Mouse (Mus musculus) left cerebral cortex, postnatal 14 days (tissue): ENCODE data around the gene Bpifb3. TPM values are rescaled to one million over a fixed set of nuclear protein-coding genes. Genes with fewer than 3 reads are reported as not detected.

ENCODE experiments used
- DNase-seq, 2 experiments: peaks; one replicate each; pipeline ENCODE4 v3.0.0; 2021 to 2022; ENCODE audit warnings: low spot score in 2 of 2, mixed read lengths in 1 of 2
- intact Hi-C: fragments of 180-260 bp; cut with DNase I; formaldehyde crosslinking; loops from one replicate; pipeline ENCODE4 v1.15.1; 2025
- long read RNA-seq, 2 experiments: library from polyadenylated mRNA; stranded (forward); transcript quantifications; one replicate each; pipeline ENCODE4 v2.0.0; 2021
- total RNA-seq, 2 experiments: library from RNA; stranded (reverse); gene quantifications; 2 replicates each; pipeline ENCODE4 v1.2.3; 2021

Bpifb3 gene
- not detected for total RNA-seq
- long read RNA-seq, experiment 1: 0 reads
- long read RNA-seq, experiment 2: 0 reads

DNA sequence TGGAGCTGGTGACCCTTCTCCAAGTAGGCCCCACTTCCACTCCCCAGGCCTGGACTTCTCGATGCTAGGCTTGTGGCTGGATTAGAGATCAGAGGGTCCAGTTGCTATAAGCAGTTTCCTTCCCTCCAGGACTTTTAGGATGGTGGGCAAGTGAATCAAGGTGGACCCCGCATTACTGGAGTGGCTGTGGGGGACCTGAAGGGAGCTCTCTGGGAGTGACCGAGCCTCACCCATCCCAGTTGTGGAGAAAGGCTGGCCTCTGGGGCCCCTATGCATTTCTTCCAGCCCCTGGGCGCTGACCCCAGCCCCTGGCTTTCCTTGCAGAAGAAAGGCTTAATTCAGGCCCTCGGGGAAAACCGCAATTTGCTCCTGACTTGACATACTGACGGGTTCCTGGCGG, at the start of gene Bpifb3:
Gene Bpifb3, plus strand, starts transcription at position 301 of the 400 bp plus-strand sequence.
- intact Hi-C loops: no loop called here
- no peak for DNase-seq

- intact Hi-C loops: no loop called here
- DNase-seq: no peak
Observed at GRCm38 (mm10) chr2:153870984-153871383, 47.0 kb upstream of the Bpifb3 start, which contains the start of gene Sun5. Gene Sun5, minus strand, starts transcription at chr2:153871084.

GRCm38 (mm10) chr2:153874745-153875144, 43.3 kb upstream of the Bpifb3 start, which contains the start of gene Bpifb2:
Gene Bpifb2, plus strand, starts transcription at chr2:153875045.
- intact Hi-C loops: no loop called here
- DNase-seq: no peak

DNA sequence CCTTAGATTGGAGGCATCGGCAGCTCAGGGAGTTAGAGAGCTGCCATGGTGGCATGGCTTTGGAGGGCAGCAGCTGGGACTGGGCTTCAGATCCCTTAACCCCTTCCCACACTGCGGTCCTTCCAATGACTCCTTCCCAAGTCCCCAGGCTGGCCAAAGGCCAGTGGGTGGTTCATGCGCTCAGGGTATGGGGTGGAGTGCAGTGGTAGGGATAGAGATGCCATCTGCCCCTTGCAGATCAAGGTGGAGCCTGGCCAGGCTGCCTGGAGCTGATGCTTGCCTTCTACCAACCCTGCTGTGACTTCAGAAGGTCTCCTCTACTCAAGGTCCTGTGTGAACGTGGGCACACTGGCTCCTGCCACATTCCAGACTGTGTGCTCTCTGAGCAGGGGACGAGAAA, 18.9 kb upstream of the Bpifb3 start:
- no peak for DNase-seq
- intact Hi-C loops: no loop called here

- intact Hi-C loops: no loop called here
Observed at GRCm38 (mm10) chr2:153900088-153900487, 17.9 kb upstream of the Bpifb3 start, which contains the start of gene Bpifb6. Gene Bpifb6, plus strand, starts transcription at chr2:153900388.

DNA sequence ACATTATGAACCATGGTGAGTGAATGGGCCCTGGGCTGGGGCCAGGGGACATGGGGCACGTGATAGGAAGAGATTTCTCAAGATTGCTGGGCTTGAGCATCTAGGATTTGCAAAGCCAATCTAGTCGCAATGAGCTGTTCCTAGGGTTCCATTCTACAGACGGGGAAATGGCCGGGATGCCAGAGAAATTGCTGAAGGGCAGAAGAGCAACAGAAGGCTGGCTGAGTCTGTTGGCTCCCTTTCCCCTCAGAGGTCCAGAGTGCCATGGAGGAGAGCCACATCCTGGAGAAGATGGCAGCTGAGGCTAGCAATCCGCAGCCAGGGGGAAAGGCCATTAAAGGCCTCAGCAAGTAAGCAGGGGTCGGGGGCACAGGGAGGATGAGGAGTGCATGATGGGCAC, 15.3 kb upstream of the Bpifb3 start:
- intact Hi-C loops: no loop called here
- no peak for DNase-seq

More at GRCm38 (mm10) chr2:153900088-153900487, 17.9 kb upstream of the Bpifb3 start, which contains the start of gene Bpifb6:
- no peak for DNase-seq

GRCm38 (mm10) chr2:153906626-153907025, 11.4 kb upstream of the Bpifb3 start:
- intact Hi-C loops: no loop called here
- DNase-seq: no peak

DNA sequence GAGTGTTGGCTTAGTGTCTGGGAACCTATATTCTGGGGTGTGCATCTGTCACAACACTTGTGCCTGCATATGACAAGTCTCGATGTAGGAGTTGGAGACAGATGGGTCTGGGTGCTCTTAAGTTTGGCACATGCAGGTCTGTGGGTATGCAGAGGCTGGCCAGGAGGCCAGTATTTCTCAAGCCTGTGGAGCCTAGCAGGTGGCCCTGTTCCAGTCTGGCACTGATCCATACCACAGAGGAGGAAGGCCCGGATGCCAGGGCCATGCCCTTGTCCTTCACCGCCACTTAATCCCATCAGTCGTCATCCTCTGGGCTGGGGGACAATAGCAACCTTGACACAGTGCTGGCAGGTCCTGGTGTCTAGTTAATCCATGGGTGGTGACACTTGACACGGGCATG, 3.9 kb upstream of the Bpifb3 start:
- intact Hi-C loops: no loop called here
- peak; percentile 12 to 39 for DNase-seq

GRCm38 (mm10) chr2:153921246-153921645, 3.2 kb downstream of the Bpifb3 start:
- DNase-seq: peak; percentile 19 to 67
- intact Hi-C loops: loop anchor here (10.0 kb wide), 1 partner anchor 256 kb away; no protein-coding TSS in a partner anchor

- intact Hi-C loops: loop anchor here (5.0 to 10.0 kb wide), 2 partner anchors 123 to 265 kb away; no protein-coding TSS in a partner anchor
- peak in 1 of 2 experiments; percentile 58 for DNase-seq
Observed at GRCm38 (mm10) chr2:153929871-153930413, 11.9 kb downstream of the Bpifb3 start.

DNA sequence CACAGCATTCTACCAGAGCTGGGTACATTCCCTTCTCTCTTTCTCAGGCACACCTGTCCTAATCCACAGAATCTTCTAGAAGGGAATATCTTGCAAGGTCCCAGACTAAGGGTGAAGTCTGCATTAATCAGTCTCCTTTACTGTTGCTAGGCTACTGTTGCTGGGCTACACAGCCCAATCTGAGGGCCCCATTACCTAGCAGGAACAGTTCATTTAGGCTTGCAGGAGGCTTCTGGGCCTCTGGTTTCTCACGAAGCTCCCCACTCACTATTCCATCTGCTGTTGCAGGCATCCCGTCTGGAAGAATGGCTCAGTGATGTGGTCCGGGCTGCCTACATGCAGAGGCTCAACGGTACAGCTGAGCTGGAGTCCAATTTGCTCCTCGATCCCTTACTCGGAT, 13.1 kb downstream of the Bpifb3 start:
- intact Hi-C loops: loop anchor here (5.0 kb wide), 1 partner anchor 124 kb away; no protein-coding TSS in a partner anchor
- DNase-seq: peak in 1 of 2 experiments; percentile 42

DNA sequence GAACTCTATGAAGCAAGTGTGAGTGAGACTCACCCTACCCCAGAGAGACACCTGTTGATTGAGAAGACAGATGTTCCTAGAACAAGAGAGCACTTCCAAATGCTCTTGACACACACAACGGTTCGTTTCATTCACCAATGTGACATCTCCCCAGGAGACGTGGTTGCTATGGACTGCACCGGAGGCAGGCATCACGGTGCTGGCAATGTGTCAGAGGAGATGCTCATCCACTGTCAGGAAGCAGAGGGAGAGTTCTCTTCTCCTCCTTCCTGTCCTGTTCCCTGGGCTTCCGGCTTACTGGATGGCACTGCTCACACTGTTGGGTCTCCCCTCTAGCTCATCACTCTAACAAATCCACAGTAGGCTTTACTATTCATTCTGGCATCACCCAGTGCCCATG, 15.3 kb downstream of the Bpifb3 start:
- intact Hi-C loops: loop anchor here (5.0 kb wide), 1 partner anchor 126 kb away; no protein-coding TSS in a partner anchor
- DNase-seq: peak in 1 of 2 experiments; percentile 45

GRCm38 (mm10) chr2:153935348-153935747, 17.3 kb downstream of the Bpifb3 start:
- no peak for DNase-seq
- intact Hi-C loops: no loop called here

DNA sequence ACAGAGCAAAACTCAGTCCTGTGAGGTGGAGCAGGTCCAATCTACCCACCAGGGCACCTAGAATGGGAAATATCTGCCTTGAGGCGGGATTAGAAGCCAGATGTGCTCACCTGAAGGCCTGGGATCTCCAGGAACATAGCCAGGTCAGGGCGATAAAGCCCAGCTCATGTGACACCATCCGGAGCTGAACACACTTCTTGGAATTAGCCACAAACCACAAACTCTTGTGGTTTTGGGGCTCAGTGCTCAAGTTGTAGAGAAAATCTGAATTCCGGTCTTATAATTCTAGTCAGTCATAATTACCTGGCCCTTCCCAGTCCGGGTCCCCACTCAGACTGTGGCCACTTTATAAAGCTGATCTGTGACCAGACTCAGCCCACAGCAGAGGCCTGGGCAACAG, 19.8 kb downstream of the Bpifb3 start, which contains the start of gene Bpifb4:
Gene Bpifb4, plus strand, starts transcription at position 370 of the 400 bp plus-strand sequence.
- no peak for DNase-seq
- intact Hi-C loops: no loop called here

- peak in 1 of 2 experiments; percentile 70 for DNase-seq
- intact Hi-C loops: no loop called here
Observed at GRCm38 (mm10) chr2:153943537-153943936, 25.5 kb downstream of the Bpifb3 start.

GRCm38 (mm10) chr2:153944567-153944966, 26.5 kb downstream of the Bpifb3 start:
- intact Hi-C loops: no loop called here
- no peak for DNase-seq

DNA sequence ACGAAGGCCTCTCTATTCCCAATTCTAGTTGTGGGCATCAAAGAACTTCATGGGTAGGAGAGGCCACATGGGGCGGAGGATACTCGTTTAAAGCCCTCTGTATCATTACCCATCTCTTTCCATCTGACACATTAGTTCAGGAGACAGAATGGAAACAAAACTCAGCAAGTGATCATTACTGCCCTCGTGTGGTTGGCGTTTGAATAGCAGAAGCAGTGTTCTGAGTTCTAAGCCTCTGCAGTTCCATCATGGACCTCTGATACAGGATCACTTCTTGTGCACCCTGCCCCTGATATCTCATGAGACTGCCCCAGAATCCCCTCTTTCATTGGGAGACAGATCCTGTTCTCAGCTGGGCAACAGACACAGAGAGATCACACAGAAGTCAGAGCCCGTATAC, 34.9 kb downstream of the Bpifb3 start:
- intact Hi-C loops: loop anchor here (10.0 kb wide), 1 partner anchor 288 kb away; no protein-coding TSS in a partner anchor

DNA sequence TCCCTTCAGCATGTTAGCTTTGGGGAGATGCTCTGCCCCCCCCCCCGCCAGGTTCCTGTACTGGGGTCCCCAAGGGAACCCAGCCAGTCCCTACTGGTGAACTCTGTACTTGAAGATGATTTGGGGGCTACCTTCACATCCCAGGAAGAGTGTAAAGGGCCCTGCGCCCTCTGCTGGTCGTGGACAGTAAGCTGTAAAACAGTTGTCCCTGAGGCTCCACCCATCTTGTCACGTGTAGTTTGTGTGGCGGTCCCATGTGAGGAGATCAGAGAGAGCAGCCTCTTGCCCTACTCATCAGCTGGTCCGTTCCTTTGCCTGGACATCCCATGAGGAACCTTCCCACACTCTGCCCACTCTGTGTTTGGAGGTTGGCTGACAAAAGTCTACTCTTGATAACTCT, 35.8 kb downstream of the Bpifb3 start:
- DNase-seq: peak in 1 of 2 experiments; percentile 55
- intact Hi-C loops: loop anchor here (10.0 kb wide), 1 partner anchor 289 kb away; no protein-coding TSS in a partner anchor

More for the DNA sequence above, 34.9 kb downstream of the Bpifb3 start:
- peak; percentile 76 to 78 for DNase-seq

DNA sequence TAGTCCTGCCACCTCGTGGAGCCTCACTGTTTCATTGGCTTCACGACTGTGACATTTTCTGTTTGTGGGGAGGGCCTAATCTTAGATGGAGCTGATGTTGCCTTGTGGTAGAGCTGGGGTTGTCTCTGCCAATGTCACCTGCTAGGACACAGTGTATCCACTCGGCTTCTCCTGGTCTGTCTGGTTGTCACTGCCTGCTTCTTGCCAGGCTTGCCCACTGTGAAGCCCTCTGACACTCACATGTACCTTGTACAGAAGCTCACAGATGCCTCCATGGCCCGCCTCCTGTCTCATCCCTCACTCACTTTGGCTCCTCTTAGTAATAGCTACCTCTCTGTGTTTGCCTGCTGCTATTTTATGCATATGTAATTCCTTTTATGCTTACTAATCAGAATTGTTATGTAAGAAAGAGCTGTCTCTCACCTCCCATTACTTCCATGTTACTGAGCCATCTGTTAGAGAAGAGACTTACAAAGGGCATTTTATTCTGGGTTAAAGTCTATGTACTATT, 44.8 kb downstream of the Bpifb3 start:
- peak in 1 of 2 experiments; percentile 30 for DNase-seq
- intact Hi-C loops: no loop called here

- DNase-seq: no peak
- intact Hi-C loops: no loop called here
Observed at GRCm38 (mm10) chr2:153963334-153963733, 45.3 kb downstream of the Bpifb3 start.

DNA sequence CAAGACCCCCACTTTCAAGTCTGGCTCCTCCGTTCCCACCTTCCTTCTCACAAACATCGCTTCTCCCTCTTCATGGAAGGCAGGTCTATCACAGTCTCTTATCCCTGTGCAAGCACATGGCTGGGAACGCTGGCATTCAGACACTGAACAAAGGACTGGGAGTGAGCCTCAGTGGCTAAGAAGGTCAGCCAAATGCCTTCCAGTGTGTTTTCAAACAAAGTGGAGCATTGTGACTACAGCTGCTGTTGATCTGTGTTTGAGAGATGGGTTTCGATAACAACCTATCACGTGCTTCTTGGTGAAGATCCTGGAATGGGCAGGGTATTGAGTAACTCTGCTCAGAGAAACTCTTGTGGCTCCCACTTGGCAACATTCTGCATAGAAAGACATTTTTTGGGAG, 52.2 kb downstream of the Bpifb3 start:
- no peak for DNase-seq
- intact Hi-C loops: no loop called here
